Mouse (Mus musculus) frontal cortex, postnatal 14 days (tissue): ENCODE data around the gene Snx29.

Source experiments
- DNase-seq, 2 experiments: peaks; one replicate each; pipeline ENCODE4 v3.0.0; 2022; ENCODE audit warnings: low spot score in 2 of 2

Snx29 gene

DNA sequence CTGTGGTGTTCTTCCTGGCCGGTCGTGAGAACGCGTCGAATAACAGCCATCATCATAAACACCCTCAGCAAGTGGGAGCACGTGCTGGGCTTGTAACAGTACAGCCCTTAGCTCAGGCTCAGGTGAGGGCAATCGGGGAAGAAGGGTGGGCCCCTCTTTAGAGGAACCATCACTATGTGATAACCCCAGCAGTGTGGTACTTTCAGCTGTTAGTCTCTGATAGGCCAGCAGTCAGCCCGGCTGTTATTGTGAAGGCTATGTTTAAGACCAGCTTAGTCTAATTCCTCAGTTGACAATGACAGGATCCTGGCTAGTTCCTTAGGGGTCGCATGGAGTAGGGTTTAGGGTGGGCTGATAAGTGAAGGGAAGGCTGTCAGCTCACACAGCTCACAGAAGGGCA is 362.6 kb downstream of the Snx29 start:
- DNase-seq, result no peak

DNA sequence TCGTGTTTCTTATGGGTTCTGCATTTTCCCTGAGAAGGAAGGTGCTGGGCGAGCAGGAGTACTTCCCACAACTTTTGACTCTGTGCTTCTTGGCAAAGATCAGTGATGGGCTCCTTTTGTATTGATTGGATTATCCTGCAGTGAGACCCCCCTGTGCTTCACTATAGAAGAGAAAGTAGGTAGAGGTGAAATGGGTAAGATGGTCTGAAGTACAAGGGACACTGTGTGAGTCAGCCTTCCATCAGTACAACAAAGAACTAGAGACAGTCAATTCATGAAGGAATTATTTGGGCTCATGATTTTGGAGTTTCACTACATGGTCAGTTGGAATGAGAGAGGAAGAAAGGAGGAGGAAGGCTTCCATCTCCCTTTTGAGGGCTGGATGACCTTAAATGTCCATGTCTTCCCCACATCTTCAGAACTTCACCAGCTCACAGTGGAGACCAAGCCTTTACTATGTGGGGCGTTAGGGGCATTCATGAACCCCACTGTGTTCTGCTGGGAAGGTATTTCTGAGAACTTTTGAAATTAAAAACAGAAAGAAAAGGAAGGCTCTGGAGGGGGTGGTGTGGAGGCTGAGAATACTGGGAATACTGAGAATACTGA is 363.1 kb downstream of the Snx29 start:
- no peak for DNase-seq

DNA sequence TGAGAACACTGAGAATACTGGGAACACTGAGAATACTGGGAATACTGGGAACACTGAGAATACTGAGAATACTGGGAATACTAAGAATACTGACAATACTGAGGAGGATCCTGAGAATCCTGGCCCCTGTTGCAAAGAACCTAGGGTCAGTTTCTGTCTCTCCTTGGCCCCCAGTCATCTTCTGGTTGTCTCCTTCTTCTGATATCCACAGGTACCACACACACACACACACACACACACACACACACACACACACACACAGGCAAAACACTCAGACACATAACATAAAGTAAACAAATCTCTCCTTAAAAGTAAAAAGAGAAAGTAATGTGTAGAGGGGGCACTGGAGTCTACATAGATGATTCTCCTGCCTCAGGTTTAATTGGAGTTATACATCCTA is 365.1 kb downstream of the Snx29 start:
- no peak for DNase-seq

DNA sequence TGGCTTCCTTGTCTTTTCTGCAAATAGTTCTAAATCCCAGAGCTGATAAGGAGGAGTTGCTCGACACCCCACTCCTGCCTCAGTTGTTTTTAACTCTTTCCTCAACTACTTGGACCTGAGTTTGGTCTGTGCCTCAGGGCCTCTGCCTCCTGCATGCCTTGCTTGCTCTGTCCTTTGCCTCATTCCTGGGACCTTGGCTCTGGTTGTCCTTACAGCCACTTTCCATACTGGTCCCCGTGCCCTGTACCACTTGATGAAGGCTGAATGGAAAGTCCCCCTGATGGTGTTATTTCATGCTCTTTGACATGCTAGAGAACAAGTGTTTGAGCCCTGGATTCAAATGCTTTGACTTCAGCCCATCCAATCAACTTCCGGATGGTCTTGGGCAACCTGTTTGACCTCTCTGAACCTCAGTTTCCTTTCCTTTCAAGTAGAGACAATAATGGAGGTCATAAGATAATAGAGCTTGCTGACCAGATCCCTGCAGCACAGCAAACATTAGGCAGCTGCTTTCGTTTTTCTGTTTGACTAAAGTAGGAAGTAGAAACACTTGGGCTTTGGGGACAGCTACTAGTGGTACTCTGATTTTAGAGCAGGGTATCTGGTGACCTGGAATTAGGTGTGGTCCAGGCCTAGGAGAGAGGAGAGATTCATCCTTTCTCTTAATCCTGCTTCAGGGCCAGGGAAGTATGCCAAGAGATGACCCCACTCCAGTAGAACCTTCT is 365.7 kb downstream of the Snx29 start:
- no peak for DNase-seq

DNA sequence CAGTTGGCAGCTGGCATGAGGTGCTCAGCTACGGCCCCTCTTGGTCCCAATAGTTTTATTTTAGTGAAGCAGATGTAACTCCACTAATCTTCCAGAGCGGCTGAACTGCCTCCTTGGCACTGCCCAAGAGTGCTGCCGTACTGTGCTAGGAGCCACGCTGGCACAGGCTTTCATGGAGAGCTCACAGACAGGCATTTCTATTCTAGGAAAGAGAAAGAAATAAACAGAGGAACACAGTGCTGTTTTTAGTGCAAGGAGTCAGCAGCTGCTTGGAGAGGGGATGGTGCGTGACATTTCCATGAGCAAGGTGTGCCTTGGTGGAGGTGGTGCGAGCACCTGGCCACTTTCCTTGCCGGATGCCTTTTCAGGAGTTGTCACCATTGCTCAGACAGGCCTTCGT is 367.4 kb downstream of the Snx29 start:
- no peak for DNase-seq

DNA sequence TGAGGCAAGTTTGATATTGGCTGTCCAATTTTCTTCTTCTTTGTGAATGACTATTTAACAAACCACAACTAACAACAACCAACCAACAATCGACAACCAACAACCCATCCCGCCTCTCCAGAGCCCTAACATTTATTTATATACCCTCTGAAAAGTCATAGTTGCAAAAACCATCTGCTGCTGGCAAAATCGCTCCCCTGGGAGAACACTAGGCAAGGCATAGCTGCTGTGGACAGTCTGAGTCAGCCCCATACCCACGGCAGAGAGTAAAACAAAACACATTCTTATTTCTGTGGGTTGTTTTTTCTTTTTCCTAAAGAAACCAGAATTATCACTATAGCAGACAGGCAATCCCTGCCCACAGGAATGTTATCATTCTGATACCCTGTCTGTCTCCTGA is 368.0 kb downstream of the Snx29 start:
- no peak for DNase-seq

DNA sequence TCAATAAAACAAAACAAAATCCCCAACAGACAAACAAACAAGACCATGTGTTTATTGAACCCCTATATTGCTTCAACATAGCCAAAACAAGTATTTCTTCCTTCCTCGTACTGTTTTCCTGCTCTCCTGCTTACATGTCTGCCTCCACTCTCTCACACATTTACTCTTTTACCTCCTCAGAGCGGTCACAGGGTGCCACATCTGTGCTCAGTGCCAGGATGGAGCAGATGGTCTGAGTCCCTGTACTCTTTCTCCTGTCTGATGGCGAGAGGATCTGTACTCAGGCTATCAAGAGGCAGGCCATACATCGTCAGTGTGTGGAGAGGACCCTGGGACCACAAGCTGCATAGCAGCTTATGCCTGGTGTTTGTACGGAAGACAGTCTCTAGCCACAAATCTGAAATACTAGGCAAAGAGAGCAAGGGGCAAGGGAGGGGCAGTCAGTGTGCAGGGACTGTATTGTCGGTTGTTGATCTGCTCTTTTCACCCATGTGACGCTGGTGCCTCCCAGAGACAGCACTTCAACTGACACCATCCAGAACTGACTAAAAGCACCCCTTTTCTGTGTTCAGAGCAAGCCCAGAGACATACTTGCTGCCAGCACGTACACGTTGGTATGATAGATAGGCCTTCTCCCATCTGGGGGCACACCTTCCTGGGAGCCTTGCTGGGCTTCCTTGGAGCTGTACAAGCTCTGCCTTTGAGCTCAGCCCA is 368.9 kb downstream of the Snx29 start:
- no peak for DNase-seq

DNA sequence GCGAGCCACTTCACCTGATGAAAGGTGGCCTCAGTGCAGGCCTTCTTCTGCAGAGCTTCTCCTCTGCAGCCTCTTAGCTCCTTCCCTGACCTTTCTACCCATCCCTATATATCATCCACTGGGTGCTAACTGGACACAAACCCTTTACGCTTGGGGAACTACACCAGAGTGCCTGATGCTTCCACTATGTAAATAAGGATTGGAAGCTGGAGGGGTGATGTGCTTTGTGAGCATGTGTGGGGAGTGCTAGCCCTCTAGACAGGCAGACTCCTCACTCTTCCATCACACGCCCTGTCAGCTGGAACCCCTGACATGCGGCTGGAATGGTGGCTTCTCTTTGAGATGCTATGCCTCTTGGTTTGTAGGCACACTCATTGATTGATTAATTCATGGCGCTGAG is 370.0 kb downstream of the Snx29 start:
- DNase-seq, result no peak

DNA sequence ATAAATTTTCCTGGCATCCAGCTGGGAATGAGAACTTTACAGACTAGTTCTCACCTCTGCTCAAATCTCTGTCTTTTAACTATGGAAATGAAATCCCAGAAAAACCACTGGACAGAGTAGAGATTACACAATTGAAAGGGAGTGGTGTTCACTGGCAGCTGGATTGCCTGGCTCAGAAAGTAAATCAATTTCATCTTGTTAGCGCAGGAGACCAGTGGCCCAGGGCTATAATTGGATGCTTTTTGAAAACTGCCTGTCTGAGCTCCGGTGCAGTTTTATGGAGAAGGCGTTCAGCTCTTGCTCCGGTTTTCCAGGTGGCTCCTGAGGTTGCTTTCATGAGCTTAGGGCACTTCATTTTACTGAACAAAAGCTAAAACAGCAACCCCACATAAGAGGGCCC is 371.7 kb downstream of the Snx29 start:
- no peak for DNase-seq

DNA sequence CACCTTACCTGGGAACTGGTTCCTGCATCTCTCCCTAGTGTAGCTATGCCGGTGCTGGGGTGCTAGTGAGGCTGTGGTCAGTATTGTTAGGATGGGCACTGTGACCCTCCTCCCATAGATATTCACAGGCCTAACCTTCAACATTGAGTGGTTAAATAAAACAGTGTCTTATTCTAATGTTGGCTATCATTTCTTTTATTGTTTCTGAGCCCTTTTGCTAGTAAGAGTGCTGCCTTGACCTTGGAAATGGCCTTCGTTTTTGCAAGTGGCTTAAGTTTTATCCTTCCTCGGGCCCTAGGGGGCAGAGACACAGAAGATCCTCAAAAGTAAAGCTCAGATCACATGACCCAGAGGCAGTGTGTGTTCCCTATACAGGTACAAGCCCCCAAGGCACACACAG is 374.1 kb downstream of the Snx29 start:
- DNase-seq, result no peak

DNA sequence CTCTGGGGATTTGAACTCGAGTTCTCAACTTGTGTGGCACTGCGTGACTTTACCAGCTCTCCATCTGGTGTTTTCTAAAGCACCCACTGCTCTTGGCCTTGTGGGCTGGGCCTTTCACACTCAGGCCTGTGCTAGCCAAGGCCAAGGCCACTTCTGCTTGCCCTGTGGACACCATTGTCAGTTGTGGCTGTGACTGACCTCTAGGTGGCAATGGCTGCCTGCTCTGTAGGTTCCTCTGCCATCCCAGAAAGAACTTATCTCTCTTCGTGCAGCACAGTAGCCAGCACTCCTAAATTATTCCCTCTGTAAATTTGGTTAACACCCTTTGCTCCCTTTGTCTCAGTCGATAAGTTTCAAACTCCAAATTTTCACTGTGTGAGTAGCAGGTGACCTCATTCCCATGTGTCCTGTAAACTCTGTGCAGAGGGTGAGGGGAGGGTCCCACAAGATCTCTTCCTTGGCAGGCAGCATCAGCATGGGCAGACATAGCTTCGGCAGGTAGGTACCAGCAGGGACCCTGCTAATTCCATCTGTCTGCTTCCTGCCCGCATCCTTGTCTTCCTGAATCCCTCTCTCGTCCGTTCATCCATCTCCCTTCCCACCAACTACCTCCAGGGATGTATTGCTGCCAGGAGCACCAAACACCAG is 375.1 kb downstream of the Snx29 start:
- DNase-seq, result no peak

DNA sequence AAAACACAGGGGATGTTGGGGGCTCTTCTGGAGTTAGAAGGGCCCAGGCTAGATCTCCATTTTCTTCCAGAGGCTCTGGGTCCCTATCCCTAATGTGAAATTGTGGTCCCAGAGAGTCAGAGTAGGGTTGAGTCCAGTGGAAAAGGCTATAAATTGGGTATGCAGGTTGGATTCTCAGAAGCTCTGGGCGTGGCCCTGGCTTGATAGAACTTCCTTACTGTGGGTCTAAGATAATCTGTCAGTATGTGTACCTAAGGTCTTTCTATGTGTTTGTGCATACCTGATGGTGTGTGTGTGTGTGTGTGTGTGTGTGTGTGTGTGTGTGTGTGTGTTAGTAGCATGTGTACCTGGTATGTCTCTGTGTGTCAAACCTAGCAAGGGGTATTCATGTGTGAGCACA is 378.9 kb downstream of the Snx29 start:
- no peak for DNase-seq

DNA sequence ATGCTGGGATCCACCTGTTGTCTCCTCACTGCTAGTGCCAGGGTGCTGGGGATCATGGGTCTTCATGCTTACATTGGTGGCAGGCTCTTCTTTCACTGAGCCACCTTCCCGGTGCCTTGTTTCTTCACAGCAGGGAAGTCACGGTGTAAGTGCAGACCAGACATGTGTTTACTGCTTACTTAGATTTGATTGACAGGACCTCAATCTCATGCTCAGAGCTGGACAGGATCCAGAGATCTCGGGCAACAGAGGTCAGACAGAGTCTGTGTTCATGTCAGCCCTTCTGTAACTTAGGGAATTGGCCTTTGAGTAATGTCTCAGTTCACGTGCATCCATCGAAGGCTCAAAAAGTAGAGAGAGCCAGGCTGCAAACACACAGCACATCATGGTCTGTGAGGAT is 381.4 kb downstream of the Snx29 start:
- no peak for DNase-seq

DNA sequence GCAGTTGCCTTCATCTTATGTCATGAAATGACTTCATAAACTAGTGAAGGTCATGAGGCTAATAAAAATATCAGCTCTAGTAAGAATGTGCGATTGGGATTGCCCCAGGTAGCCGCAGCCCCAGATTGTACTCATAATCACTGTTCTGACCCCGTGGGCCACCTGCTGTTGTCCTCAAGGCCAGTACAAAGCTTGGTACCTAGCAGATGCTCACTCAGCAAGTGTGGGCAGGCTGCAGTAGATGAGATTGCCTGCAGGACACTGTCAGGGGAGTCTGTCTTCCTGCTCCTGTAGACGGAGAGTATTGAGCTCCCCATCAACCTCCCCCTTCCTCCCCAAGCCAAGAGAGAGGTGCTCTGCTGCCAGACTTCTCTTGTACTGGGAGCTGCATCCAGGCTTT is 382.7 kb downstream of the Snx29 start:
- no peak for DNase-seq

DNA sequence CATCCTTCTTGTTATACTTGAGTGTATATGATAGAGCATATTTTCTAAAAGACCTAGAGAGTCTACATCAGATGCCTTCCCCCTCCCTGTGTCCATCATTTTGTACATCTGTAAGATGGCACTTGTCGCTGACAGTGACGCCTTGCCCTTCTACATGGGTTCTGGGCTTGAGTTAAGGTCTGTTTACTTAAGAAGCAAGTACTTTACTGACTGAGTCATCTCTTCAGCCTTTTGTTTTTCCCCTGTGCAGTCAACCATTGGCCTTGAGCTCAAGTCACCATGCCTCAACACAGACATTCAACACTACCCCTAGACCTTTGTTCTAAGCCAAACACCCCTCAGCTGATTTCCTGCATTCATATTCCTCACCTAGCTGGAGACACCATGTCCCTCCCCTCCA is 385.4 kb downstream of the Snx29 start:
- no peak for DNase-seq

DNA sequence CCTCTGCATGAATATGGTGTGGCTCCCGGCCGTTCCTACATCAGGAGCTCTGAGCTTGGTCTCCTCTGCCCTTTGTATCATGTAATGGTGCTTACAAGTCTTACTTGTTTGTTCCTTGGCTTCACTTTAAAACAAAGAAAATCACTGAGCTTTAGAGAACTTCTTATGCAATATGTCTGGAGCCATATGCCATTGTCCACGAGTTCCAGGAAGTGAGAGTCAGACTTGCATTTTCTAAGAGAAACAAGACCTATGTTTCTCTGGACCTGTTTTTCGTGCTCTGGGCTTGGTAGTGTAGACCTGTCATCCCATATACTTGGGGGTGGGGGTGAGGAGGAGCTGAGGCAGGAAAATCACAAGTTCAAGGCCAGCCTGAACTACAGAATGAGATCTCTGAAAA is 386.7 kb downstream of the Snx29 start:
- no peak for DNase-seq

DNA sequence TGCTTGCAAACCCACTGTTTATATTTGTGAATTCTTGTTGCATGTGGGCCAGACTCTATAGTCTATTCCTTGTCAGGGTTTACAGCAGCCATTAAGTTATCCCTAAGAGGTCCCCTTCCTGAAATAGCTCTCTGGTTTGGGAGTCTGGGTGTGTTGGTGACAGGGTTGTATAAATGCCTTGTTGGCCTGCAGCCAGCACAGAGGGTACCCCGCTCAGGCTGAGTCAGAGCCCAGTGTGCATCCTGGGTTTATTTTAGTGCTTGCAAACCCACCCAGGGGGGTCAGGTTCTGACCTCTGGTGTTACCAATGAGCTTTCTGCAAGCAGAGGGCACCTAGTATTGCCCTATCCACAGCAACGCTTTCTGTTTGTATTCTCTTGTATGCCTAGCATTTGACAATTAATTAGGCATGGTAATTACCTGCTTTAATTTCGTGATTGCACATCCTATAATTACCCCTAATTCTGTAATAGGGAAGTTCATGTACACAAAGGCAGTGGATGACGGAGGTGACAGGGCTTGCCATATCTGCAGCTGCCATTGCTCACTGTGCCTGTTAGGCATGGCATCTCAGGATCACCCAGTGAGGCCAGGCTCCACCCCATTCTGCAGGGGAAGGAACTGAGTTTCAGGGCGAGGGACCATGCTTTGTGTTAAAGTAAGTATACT is 387.4 kb downstream of the Snx29 start:
- no peak for DNase-seq

DNA sequence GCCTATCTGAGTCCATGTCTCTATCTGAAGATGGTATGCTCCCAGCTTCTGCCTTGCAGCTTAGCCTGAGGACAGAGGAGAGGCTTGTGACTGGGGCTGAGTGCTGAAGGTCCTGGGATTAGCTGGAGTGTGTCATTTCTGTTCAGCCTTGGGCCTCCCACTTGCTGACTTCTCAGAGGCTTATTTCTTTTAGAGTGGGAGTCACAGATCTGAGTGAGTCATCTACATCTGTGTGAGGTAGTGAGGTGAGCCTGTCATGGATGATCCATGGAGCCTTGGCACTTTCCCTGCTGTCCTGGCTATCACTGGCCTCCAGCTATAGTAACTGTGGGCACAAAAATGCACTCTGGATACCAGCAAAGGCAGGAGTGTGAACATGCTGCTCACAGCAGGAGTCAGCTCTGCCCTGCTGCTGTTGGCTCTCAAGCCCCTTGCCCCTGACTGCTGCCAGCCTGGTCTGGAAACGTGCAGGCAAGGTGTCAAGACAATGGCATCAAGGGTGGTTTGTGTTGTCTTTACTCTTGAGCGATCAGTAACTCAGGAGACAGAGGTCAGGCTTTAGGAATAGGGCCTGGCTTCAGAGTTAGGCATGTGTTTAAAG is 390.7 kb downstream of the Snx29 start:
- DNase-seq, result no peak

DNA sequence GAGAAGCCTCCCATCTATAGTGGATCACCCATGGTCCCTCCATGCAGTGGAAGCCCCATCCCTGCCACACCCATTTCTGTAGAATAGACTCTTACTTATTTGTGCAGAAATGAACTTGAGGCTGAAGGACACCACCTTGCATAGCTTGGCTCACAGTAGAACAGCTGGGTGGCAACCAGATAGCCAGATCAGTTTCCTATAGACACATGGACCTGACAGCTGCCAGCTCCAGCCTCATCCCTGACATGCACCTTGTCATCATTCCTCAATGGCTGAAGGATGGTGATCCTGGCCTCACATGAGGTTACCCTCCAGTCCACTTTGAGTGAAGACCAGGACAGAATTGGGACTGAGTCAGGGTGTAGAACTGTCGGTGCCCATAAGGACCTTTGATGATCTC is 394.2 kb downstream of the Snx29 start:
- no peak for DNase-seq

DNA sequence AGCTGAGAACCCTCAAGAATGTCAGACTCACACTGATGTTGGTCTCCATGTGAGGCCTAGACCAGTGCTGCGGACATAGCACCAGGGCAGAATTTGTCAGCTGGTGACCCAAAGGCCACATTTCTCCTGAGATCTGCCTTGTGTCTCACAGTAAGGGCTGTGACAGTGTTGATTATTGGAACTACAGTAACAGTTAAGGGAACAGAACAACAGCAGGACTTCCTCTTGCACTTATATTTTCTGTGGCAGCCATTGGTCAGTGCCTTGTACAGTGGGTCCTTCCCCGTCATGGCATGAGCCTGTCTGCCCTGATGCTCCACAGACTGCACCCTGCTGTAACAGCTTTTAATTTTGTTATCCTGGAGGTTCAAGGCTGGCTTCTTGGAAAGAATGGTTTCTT is 403.2 kb downstream of the Snx29 start:
- no peak for DNase-seq

DNA sequence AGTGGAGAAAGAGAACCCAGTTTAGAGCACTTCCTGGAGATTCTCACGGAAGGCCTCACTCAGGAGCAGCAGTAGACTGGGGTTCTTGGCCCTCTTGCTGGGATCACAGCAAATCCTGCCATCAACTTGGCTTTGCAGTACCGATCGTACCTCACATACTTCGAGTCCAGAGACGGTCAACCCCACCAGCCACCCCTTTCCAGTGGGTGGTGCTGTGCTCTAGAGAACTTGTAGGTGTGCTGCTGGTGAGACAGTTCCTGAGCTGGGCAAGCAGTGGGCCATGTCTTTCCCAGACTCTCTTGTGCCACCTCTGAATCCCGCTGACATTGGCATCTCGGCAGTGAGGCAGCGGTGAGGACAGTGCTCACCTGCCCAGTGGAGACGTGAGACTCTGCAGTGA is 404.6 kb downstream of the Snx29 start:
- DNase-seq, result no peak

DNA sequence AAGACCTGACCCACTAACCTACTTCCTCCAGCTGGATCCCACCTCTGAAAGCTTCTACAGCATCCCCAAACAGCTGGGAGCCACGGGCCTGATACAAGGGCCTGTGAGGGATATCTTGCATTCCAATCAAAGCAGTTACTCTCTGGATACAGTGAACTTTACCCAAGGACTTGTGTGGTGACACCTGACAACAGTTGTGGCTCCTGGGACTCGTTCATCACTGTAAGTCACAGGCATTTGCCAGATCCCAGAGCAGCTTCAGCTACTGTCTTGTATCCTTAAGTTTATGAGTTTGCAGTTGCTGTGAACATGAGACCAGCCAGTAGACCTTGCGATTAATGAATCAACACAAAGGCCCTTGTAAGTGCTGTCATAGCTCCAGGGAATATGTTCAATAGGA is 405.4 kb downstream of the Snx29 start:
- no peak for DNase-seq
